Mouse (Mus musculus): ENCODE data around the gene Hoxb2. TPM values are rescaled to one million over a fixed set of nuclear protein-coding genes. Genes with fewer than 3 reads are reported as not detected.

Hoxb2 gene
- polyA plus RNA-seq, 1 experiment from 2014 or later = 7.5 TPM

DNA sequence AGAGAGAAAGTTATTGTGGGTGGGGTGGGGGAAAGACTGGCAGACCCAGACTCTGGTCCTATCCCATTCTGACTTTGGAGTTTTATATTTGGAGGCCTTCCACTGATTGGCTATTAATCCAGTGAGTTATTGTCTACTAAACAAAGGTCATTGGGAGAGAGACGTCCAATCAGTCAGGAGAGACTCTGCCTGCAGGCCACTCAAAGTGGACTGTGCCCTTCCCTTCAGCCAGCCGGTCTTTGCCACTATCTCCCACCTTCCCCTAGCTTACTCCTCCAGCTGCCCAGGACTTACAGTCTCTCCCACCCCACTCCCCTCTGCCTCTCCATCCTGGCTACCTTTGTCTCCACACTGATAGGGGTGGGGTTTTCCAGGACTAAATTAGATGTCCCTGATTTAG is 13.7 kb upstream of the Hoxb2 start:
- DNase-seq (ENCODE audit: low spot score) (no peak), ATAC-seq (ENCODE audit: insufficient number of reproducible peaks, low FRiP score, low TSS enrichment, low read depth) (no peak)
- H3K4me1 ChIP-seq (ENCODE audit: control insufficient read depth, insufficient read depth, low read length) = peaks cover 22% of the 10 kb centered on the region
- H3K4me2 ChIP-seq (ENCODE audit: low read depth, severe bottlenecking) = no peak overlapping the region
- WGBS = 2% methylated on average over 2 of the region's 2 CpGs
- H3K9me3 ChIP-seq (ENCODE audit: control insufficient read depth, low read length) = no peaks in the 10 kb centered on the region
- no peak overlapping the region for H3K4me3 ChIP-seq (ENCODE audit: low read depth, low read length)
- H3K36me3 ChIP-seq (ENCODE audit: control insufficient read depth, insufficient read depth, low read length) = no peaks in the 10 kb centered on the region
- no peak overlapping the region for H3K9ac ChIP-seq (ENCODE audit: low read length)
- no peak overlapping the region for H3K27ac ChIP-seq (replicated peaks; ENCODE audit: low read depth, low read length)
- peaks cover 95% of the 10 kb centered on the region for H3K27me3 ChIP-seq (ENCODE audit: control insufficient read depth, insufficient read depth, low read length)

DNA sequence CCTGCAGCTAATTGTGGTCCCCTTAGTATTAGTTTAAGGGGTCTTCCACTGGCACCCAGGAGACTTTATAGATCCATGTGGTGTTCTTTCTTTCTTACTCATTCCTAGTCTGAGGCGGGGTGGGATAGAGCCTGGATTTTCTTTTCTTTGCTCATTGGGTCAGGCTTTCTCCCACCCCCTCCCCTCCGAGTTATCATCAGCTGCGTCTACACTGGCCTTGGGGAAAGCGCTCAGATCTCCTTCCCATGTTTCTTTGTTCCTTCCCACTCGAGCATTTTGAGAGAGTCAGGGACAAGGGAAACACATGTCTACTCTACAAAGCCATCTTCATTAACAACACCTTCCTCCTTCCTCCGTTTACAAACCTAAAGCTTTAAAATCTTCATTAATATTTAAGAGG is 13.3 kb upstream of the Hoxb2 start:
- 11% methylated on average over 6 of the region's 6 CpGs for WGBS
- no peak overlapping the region for H3K4me3 ChIP-seq (ENCODE audit: low read depth, low read length)
- H3K9me3 ChIP-seq (ENCODE audit: control insufficient read depth, low read length) = no peaks in the 10 kb centered on the region
- no peak overlapping the region for H3K27ac ChIP-seq (replicated peaks; ENCODE audit: low read depth, low read length)
- no peak overlapping the region for H3K4me2 ChIP-seq (ENCODE audit: low read depth, severe bottlenecking)
- H3K36me3 ChIP-seq (ENCODE audit: control insufficient read depth, insufficient read depth, low read length) = no peaks in the 10 kb centered on the region
- H3K27me3 ChIP-seq (ENCODE audit: control insufficient read depth, insufficient read depth, low read length) = peaks cover 95% of the 10 kb centered on the region
- H3K4me1 ChIP-seq (ENCODE audit: control insufficient read depth, insufficient read depth, low read length) = peaks cover 22% of the 10 kb centered on the region
- ATAC-seq (ENCODE audit: insufficient number of reproducible peaks, low FRiP score, low TSS enrichment, low read depth) (no peak), DNase-seq (ENCODE audit: low spot score) (peak; percentile 21)
- H3K9ac ChIP-seq (ENCODE audit: low read length) = no peak overlapping the region

DNA sequence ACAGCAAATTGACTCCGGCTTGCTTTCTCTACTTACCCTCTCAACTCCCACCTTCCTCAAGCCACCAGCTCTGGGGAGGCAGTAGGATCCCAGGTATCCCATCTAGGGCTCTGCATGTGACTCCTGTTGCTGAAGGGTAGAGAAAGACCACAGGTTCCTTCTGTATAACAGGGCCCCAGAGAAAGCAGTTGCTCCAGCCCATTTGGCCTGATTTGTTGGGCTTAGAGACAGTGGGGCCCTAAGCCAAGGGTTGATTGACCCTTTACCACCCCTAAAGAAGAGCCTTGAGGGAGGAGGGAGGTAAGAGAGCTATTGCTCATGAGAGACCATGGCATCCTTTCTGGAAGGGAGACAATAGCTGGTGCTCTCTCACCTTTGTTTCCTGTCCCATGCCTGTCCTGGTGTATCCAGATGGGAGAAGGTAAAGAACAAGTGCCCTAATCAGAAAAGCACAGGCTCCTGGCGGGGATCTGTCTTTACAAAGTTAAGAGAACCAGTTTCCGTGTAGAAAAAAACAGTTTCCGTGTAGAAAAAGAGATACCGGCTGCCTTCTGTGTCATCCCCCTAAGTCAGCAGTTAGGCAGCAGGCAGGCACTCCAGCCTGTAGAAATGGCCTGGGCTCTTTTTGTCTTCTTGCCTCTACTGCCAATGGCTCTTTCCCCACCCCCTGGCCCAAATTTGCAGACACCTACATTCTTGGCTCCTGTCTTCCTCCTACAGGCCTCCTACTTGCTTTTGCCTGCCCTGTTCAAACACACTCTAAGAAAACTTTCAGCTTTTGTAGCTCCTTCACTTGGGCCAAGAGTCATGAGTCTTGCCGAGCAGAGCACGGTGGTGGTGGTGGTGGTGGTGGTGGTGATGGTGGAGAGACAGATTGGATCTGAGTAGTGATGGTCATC is 11.1 kb upstream of the Hoxb2 start:
- Histone ChIP-seq H3K4me2 (ENCODE audit: low read depth, severe bottlenecking) (no peak overlapping the region), H3K36me3 (ENCODE audit: control insufficient read depth, insufficient read depth, low read length) (no peaks in the 10 kb centered on the region), H3K27ac (replicated peaks; ENCODE audit: low read depth, low read length) (no peak overlapping the region), H3K9me3 (ENCODE audit: control insufficient read depth, low read length) (no peaks in the 10 kb centered on the region), H3K4me1 (ENCODE audit: control insufficient read depth, insufficient read depth, low read length) (peaks cover 15% of the 10 kb centered on the region), H3K27me3 (ENCODE audit: control insufficient read depth, insufficient read depth, low read length) (peaks cover 95% of the 10 kb centered on the region), H3K9ac (ENCODE audit: low read length) (no peak overlapping the region), H3K4me3 (ENCODE audit: low read depth, low read length) (no peak overlapping the region)
- 29% methylated on average over 7 of the region's 7 CpGs for WGBS
- no peak for ATAC-seq (ENCODE audit: insufficient number of reproducible peaks, low FRiP score, low TSS enrichment, low read depth)
- DNase-seq (ENCODE audit: low spot score) = peak; percentile 26

DNA sequence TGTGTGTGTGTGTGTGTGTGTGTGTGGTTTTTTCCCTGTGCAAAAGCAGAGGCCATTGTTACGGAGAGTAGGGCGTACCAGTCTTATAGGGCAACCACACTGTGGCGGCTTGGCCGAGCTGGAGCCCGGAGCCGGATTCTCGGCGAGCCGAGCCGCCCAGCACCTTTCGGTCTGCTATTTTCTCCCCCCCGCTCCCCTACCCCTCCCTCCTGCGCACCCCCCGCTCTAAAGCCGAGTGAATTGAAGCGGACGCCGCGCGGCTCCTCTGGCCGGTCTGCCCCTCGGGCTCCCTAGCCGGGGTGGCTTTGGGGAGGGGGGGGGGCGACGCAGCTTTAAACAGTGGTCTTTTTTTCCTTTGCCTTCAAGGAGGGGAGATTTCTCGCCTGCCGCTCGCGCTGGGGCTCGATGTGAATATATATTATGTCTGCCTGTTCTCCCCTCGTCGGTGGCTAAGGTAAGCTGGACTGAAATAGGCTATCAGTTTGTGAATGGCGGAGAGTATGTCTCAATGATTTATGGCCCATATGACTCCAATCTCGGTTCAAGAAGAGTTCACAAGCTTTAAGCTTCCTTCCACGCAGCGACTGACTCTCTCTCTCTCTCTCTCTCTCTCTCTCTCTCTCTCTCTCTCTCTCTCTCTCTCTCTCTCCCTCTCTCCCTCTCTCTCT is 9.5 kb upstream of the Hoxb2 start:
- peak overlapping the region; percentile 22 for H3K4me3 ChIP-seq (ENCODE audit: low read depth, low read length)
- 1% methylated on average over 36 of the region's 36 CpGs for WGBS
- peak overlapping the region; percentile 59; the same call in 1 of the 2 replicates for H3K27ac ChIP-seq (replicated peaks; ENCODE audit: low read depth, low read length)
- no peaks in the 10 kb centered on the region for H3K36me3 ChIP-seq (ENCODE audit: control insufficient read depth, insufficient read depth, low read length)
- DNase-seq (ENCODE audit: low spot score) (peak; percentile 73), ATAC-seq (ENCODE audit: insufficient number of reproducible peaks, low FRiP score, low TSS enrichment, low read depth) (peak; percentile 55; the same call in 1 of the 2 replicates)
- peaks cover 30% of the 10 kb centered on the region for H3K4me1 ChIP-seq (ENCODE audit: control insufficient read depth, insufficient read depth, low read length)
- H3K9ac ChIP-seq (ENCODE audit: low read length) = peak overlapping the region; percentile 30; the same call in 1 of the 2 replicates
- H3K27me3 ChIP-seq (ENCODE audit: control insufficient read depth, insufficient read depth, low read length) = peaks cover 95% of the 10 kb centered on the region
- H3K9me3 ChIP-seq (ENCODE audit: control insufficient read depth, low read length) = no peaks in the 10 kb centered on the region
- peak overlapping the region; percentile 58 for H3K4me2 ChIP-seq (ENCODE audit: low read depth, severe bottlenecking)

DNA sequence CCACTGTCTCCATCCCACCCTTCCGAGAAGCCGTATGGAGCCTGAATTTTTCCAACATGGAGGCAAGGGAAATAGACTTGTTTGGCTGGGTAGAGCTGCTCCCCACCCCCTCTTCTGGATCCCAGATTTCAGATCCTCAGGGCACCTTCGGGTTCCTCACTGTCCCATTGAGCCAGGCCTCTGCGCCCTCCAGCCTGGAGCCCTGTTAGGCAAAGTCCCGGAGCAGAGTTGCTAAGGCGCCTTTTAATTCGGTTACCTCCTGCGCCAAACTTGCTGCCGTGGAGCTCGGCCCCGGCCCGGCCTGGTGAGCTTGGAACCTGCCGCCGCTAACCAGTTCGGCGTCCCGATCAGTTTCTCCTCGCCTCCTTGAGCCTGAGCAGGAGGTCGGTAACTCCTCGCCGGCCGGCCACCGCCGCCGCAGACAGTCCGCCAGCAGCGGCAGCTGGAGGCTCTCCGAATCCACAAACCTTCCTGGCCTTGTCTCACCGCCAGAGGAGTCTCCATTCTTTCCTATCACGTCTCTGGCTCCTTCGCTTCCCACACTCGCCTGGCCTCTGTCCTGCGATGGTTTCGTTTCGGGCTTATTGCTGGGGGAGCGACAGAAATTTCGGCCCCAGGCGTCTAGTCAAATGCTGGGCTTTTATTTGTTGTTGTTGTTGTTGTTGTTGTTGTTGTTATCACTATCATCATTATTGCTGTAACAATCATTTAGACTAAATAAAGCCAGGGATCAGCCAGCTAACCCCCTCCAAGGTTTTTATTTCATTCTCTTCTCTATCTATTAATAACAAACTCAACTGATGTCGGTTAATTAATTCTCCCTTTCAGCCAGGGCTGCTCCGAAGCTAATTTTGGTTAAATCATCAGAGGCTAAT is 8.4 kb upstream of the Hoxb2 start:
- Histone ChIP-seq H3K4me1 (ENCODE audit: control insufficient read depth, insufficient read depth, low read length) (peaks cover 36% of the 10 kb centered on the region), H3K4me2 (ENCODE audit: low read depth, severe bottlenecking) (peak overlapping the region; percentile 58)
- no peak for ATAC-seq (ENCODE audit: insufficient number of reproducible peaks, low FRiP score, low TSS enrichment, low read depth)

DNA sequence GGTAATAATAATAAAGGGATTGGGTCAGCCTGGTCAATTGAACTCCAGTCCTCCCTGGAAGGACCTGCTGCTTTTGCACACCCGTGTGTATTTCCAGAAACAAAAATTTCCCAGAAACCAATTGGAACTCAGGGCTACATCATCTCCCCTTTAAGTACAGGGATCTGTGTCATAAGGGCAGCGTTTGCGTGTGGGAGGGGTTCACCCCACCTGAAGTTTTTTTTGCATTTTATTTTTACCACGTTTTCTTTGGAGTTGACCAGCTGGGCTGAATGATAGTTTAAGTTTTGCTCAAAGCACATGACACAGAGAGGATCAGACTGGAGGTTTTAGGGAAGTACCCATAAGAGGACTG is 7.8 kb upstream of the Hoxb2 start:
- no peaks in the 10 kb centered on the region for H3K36me3 ChIP-seq (ENCODE audit: control insufficient read depth, insufficient read depth, low read length)
- no peak for ATAC-seq (ENCODE audit: insufficient number of reproducible peaks, low FRiP score, low TSS enrichment, low read depth)
- peaks cover 36% of the 10 kb centered on the region for H3K4me1 ChIP-seq (ENCODE audit: control insufficient read depth, insufficient read depth, low read length)
- H3K4me2 ChIP-seq (ENCODE audit: low read depth, severe bottlenecking) = no peak overlapping the region
- no peak overlapping the region for H3K4me3 ChIP-seq (ENCODE audit: low read depth, low read length)
- no peak overlapping the region for H3K9ac ChIP-seq (ENCODE audit: low read length)
- 6% methylated on average over 4 of the region's 4 CpGs for WGBS
- peaks cover 93% of the 10 kb centered on the region for H3K27me3 ChIP-seq (ENCODE audit: control insufficient read depth, insufficient read depth, low read length)
- no peaks in the 10 kb centered on the region for H3K9me3 ChIP-seq (ENCODE audit: control insufficient read depth, low read length)
- H3K27ac ChIP-seq (replicated peaks; ENCODE audit: low read depth, low read length) = no peak overlapping the region
- DNase-seq (ENCODE audit: low spot score) = peak; percentile 41

More for the DNA sequence above, 8.4 kb upstream of the Hoxb2 start:
- DNase-seq (ENCODE audit: low spot score) = peak; percentile 72
- Histone ChIP-seq H3K27me3 (ENCODE audit: control insufficient read depth, insufficient read depth, low read length) (peaks cover 95% of the 10 kb centered on the region), H3K27ac (replicated peaks; ENCODE audit: low read depth, low read length) (peak overlapping the region; percentile 45; the same call in 1 of the 2 replicates), H3K9me3 (ENCODE audit: control insufficient read depth, low read length) (no peaks in the 10 kb centered on the region), H3K4me3 (ENCODE audit: low read depth, low read length) (peak overlapping the region; percentile 24), H3K36me3 (ENCODE audit: control insufficient read depth, insufficient read depth, low read length) (no peaks in the 10 kb centered on the region), H3K9ac (ENCODE audit: low read length) (peak overlapping the region; percentile 52)
- 1% methylated on average over 40 of the region's 40 CpGs for WGBS

DNA sequence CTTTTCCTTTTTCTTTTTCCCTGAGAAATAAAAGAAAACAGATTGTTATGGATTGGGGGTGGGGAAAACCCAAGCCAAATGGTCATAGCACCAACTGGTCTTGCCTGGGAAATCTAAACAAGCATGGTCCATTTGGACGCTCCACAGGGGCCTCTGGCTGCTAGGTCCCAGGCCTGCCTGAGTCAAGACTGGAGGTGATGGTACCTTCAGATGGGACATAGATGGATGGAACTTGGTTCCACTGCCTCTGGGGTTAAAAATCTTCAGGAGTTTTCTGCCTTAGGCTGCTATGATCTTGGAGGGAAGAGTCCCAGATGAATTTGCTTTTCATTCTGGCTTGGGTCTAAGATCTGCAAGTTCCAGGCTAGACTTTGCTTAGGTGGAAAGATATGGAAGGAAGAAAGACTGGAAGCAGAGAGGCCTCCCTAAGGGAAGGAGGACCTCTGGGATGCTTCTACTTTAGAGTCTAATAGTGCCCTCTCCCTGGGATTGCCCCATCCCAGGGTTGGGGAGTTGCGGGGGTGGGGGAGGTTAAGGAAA is 7.0 kb upstream of the Hoxb2 start:
- H3K9ac ChIP-seq (ENCODE audit: low read length) = no peak overlapping the region

More for the DNA sequence above, 7.0 kb upstream of the Hoxb2 start:
- Histone ChIP-seq H3K4me3 (ENCODE audit: low read depth, low read length) (no peak overlapping the region), H3K4me1 (ENCODE audit: control insufficient read depth, insufficient read depth, low read length) (peaks cover 41% of the 10 kb centered on the region), H3K27me3 (ENCODE audit: control insufficient read depth, insufficient read depth, low read length) (peaks cover 92% of the 10 kb centered on the region), H3K9me3 (ENCODE audit: control insufficient read depth, low read length) (no peaks in the 10 kb centered on the region), H3K36me3 (ENCODE audit: control insufficient read depth, insufficient read depth, low read length) (no peaks in the 10 kb centered on the region), H3K27ac (replicated peaks; ENCODE audit: low read depth, low read length) (no peak overlapping the region), H3K4me2 (ENCODE audit: low read depth, severe bottlenecking) (no peak overlapping the region)
- no peak for ATAC-seq (ENCODE audit: insufficient number of reproducible peaks, low FRiP score, low TSS enrichment, low read depth)
- 31% methylated on average over 2 of the region's 2 CpGs for WGBS
- DNase-seq (ENCODE audit: low spot score) = peak; percentile 35

Measured in limb, embryonic 11.5 days (tissue).